Mouse (Mus musculus) liver, embryonic 14.5 days (tissue): ENCODE measurements around the gene Mcm2. TPM values are rescaled to one million over a fixed set of nuclear protein-coding genes. Genes with fewer than 3 reads are reported as not detected.

ENCODE experiments used
- ATAC-seq: fragments of 200-750 bp; cut with Nextera tagmentation; 2 replicates; pipeline ENCODE4 v1.8.0; 2017; ENCODE audit warnings: moderate number of reproducible peaks, mild to moderate bottlenecking, moderate library complexity; ENCODE audit not compliant: insufficient read depth
- DNase-seq, 3 experiments: peaks; one replicate each; pipeline ENCODE4 v3.0.0-alpha.2; 2012 to 2013; ENCODE audit warnings: low read depth in 3 of 3, low spot score in 3 of 3
- H3K27ac ChIP-seq: fragments of 300-500 bp; sonication (generic); 2 replicates; pipeline ENCODE4 v1.5.1; 2014; ENCODE audit warnings: moderate library complexity, mild to moderate bottlenecking, control low read depth, inconsistent platforms
- H3K27me3 ChIP-seq: fragments of 300-500 bp; sonication (generic); 2 replicates; pipeline ENCODE4 v1.6.1; 2014; ENCODE audit warnings: mild to moderate bottlenecking, low read length, moderate library complexity; ENCODE audit not compliant: control insufficient read depth, insufficient read depth
- H3K36me3 ChIP-seq: fragments of 300-500 bp; sonication (generic); replicated peaks from 2 replicates; pipeline ENCODE4 v1.6.1; 2014; ENCODE audit warnings: low read depth; ENCODE audit not compliant: control insufficient read depth, insufficient read depth
- H3K4me1 ChIP-seq, 2 experiments: fragments of 200-500 bp in 1 of 2; fragments of 300-500 bp in 1 of 2; sonication (generic) in 1 of 2; replicated peaks; 2 replicates each; pipeline ENCODE4 v1.6.1; 2012 to 2014; ENCODE audit warnings: antibody characterized with exemption in 1 of 2, inconsistent platforms in 1 of 2, low read length in 1 of 2; ENCODE audit not compliant: control insufficient read depth in 2 of 2, insufficient read depth in 2 of 2
- H3K4me2 ChIP-seq: fragments of 300-500 bp; sonication (generic); 2 replicates; pipeline ENCODE4 v1.6.1; 2014; ENCODE audit warnings: low read depth, mild to moderate bottlenecking, control low read depth, moderate library complexity
- H3K4me3 ChIP-seq, 2 experiments: fragments of 200-500 bp in 1 of 2; fragments of 300-500 bp in 1 of 2; sonication (generic) in 1 of 2; 2 replicates each; pipeline ENCODE4 v1.5.1; 2012 to 2014; ENCODE audit warnings: low read depth in 2 of 2, low read length in 2 of 2, mild to moderate bottlenecking in 2 of 2, control low read depth in 1 of 2, inconsistent platforms in 1 of 2, moderate library complexity in 1 of 2; ENCODE audit not compliant: insufficient read depth in 1 of 2
- H3K9ac ChIP-seq: fragments of 300-500 bp; sonication (generic); replicated peaks from 2 replicates; pipeline ENCODE4 v1.6.1; 2014; ENCODE audit warnings: mild to moderate bottlenecking, control low read depth, moderate library complexity
- H3K9me3 ChIP-seq: fragments of 300-500 bp; sonication (generic); 2 replicates; pipeline ENCODE4 v1.6.1; 2016; ENCODE audit warnings: low read length, mixed read lengths; ENCODE audit not compliant: control insufficient read depth
- CTCF ChIP-seq: IDR thresholded peaks from 2 replicates; pipeline ENCODE4 v1.5.1; 2016; ENCODE audit warnings: antibody characterized with exemption, low read depth, control low read depth
- EP300 ChIP-seq: IDR thresholded peaks from 2 replicates; pipeline ENCODE4 v1.6.1; 2016; ENCODE audit warnings: antibody characterized with exemption, low read depth
- WGBS: fragments of 180-500 bp; shearing (Covaris S2); extraction: QIAGEN DNeasy Blood & Tissue Kit; methylation state at CpG from one replicate; pipeline ENCODE4 v1.1.7; 2014; ENCODE audit not compliant: insufficient replicate concordance; 5-methylcytosine and 5-hydroxymethylcytosine counted together
- polyA plus RNA-seq, 2 experiments: library from polyadenylated mRNA; depleted of rRNA in 1 of 2; stranded (reverse) in 1 of 2; unstranded in 1 of 2; fragments of >200 nt; fragmentation: Nextera tagmentation in 1 of 2; extraction: Ambion mirVana in 1 of 2; gene quantifications; 2 replicates each; pipeline versions ENCODE4 v1.2.1 to v1.2.3; 2012 to 2014

The Mcm2 gene
- polyA plus RNA-seq, 2 experiments = 113 to 142 TPM

DNA sequence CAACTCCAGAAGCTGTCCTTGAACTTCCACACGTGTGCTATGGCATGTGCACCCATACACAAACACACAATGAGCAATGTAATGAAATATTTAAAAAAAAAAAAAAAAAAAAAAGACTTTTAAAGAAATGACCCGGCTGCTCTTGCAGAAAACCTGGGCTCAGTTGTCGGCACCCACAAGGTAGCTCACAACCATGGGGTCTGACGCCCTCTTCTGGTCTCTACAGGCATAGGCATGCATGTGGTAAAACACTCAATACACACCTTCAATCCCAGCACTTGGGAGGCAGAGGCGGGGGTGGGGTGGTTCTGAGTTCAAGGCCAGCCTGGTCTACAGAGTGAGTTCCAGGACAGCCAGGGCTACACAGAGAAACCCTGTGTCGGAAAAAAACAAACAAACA is 2.6 kb downstream of the Mcm2 start:
- Histone ChIP-seq H3K9ac (no peak overlapping the region; the same call in 1 of the 2 replicates), H3K4me2 (peak overlapping the region; percentile 96), H3K36me3 (peaks cover 64% of the 10 kb centered on the region), H3K27ac (no peak overlapping the region), H3K27me3 (no peaks in the 10 kb centered on the region), H3K9me3 (no peaks in the 10 kb centered on the region), H3K4me3 (peak overlapping the region in 1 of 2 experiments; percentile 73; a peak in 2 of 4 replicates), H3K4me1 (peaks cover 12 to 22% of the 10 kb centered on the region in 2 experiments)
- TF ChIP-seq CTCF (peak; percentile 55), EP300 (no peak)
- ATAC-seq (no peak), DNase-seq (no peak)
- 74% methylated on average over 6 of the region's 6 CpGs for WGBS

DNA sequence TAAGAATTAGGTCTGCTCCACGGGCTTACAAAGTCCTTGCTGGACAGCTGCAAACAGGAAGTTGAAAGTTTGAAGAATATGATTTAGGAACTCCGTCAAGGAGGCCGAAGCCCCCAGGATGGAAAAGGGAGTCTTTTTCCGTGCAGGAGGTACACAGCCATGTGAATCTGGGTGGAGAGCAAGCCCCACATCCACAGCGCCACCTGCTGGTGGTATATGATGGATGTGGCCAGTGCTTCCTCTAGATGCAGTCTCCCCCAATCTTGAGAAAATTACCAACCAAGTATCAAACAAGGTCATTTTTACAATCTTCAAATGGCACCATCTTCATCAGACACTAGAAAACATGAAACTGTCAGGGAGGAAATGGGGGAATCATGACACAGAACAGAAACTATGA is 5.0 kb downstream of the Mcm2 start:
- 59% methylated on average over 5 of the region's 5 CpGs for WGBS
- H3K9ac ChIP-seq = no peak overlapping the region
- H3K4me1 ChIP-seq = peaks cover 12 to 14% of the 10 kb centered on the region in 2 experiments
- no peak overlapping the region for H3K4me3 ChIP-seq
- ATAC-seq (no peak), DNase-seq (no peak)
- TF ChIP-seq CTCF = peak; percentile 95
- no peak for TF ChIP-seq EP300
- no peak overlapping the region for H3K4me2 ChIP-seq
- H3K27ac ChIP-seq = no peak overlapping the region
- peaks cover 88% of the 10 kb centered on the region for H3K36me3 ChIP-seq
- no peaks in the 10 kb centered on the region for H3K27me3 ChIP-seq
- H3K9me3 ChIP-seq = no peaks in the 10 kb centered on the region

DNA sequence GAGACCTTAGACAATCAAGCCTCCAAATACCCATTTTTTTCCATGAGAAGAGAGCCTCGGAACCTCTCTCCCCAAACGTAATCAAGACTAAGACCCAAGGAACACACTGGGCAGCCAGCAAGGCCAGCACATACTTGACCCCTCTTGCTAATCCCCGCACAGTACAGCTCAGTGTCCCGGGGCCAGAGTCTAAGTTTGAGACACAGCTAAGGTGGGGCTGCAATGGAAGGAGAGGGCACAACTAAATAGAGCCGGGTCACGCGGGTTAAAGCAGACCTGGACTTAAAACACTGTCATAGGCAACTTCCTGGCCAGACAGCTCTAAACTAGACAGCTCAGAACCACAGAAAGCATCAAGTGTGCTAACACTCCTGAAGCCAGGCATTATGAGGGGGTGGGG is 7.7 kb downstream of the Mcm2 start:
- Histone ChIP-seq H3K9me3 (no peaks in the 10 kb centered on the region), H3K4me2 (no peak overlapping the region), H3K4me3 (no peak overlapping the region), H3K27ac (no peak overlapping the region), H3K36me3 (peaks cover 100% of the 10 kb centered on the region), H3K4me1 (peaks cover 0 to 10% of the 10 kb centered on the region in 2 experiments; a peak in 1 of 4 replicates), H3K27me3 (no peaks in the 10 kb centered on the region), H3K9ac (no peak overlapping the region)
- TF ChIP-seq CTCF = no peak
- TF ChIP-seq EP300 = no peak
- no peak for DNase-seq
- WGBS = 87% methylated on average over 7 of the region's 7 CpGs
- ATAC-seq = no peak

DNA sequence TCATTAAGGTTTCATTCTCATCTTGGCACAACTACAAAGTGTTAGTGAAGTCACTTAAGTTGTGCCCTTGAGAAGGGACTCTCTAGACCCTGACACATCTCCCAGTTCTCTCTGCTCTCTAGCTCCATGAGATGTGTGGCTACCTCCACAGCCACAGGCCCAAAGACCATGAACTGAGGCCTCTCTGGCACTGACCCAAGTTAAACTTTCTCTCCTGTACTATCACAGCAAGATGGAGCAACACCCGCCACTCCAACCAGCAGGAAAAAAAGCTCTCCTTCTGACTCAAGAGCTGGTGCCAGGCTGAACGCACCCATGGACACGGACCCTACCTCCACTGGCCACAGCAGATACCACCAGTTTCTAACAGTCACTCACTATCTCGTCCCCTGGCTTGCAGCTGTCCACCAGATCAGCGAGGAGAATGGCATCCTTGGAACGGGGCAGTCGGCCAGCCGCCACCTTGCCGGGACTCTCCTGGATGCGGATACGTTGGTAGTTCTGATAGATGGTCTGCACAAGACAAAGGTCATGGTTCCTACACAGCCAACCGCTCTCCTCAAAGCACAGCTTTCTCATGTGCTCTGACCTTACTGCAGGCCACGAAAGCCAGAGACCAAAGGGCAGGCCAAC is 9.1 kb downstream of the Mcm2 start:
- TF ChIP-seq EP300 (no peak), CTCF (no peak)
- no peak for DNase-seq
- Histone ChIP-seq H3K36me3 (peaks cover 100% of the 10 kb centered on the region), H3K4me2 (no peak overlapping the region), H3K27ac (no peak overlapping the region), H3K9ac (no peak overlapping the region), H3K27me3 (no peaks in the 10 kb centered on the region), H3K4me1 (0 out of 4 replicates have a peak, but pooled peaks cover 0 to 4% of the 10 kb centered on the region in 2 experiments), H3K4me3 (no peak overlapping the region), H3K9me3 (no peaks in the 10 kb centered on the region)
- 80% methylated on average over 13 of the region's 13 CpGs for WGBS
- no peak for ATAC-seq

DNA sequence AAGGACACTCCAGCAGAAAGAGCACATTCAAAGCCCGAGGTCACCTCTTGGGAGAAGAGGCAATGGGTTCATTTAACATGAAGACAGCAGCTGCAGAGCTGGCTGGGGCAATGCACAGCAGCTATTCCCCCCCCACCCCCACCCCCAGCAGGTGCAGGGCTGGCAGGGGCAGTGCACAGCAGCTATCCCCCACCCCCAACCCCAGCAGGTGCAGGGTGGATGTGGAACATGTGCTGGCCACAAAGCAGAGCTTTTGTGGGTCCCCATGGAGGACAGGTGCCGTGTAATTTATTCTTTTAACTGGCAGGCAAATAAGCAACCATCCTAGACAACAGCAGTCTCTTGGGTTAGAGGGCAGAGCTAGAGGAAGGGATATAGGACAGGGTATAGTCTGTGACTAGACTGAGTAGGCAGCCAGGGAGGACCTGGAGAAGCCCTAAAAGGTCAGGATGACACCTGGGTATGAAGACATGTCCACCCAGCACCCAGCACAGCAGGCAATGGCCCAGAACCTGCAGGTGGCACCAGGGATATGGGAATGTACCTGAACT is 12.1 kb downstream of the Mcm2 start:
- peaks cover 99% of the 10 kb centered on the region for H3K36me3 ChIP-seq
- ATAC-seq (no peak), DNase-seq (no peak)
- H3K4me3 ChIP-seq = no peak overlapping the region
- WGBS = 82% methylated on average over 2 of the region's 2 CpGs
- H3K9ac ChIP-seq = no peak overlapping the region
- H3K9me3 ChIP-seq = no peaks in the 10 kb centered on the region
- H3K27ac ChIP-seq = no peak overlapping the region
- H3K4me2 ChIP-seq = no peak overlapping the region
- 0 out of 4 replicates have a peak, but pooled peaks cover 0 to 4% of the 10 kb centered on the region in 2 experiments for H3K4me1 ChIP-seq
- H3K27me3 ChIP-seq = no peaks in the 10 kb centered on the region
- no peak for TF ChIP-seq EP300
- TF ChIP-seq CTCF = no peak
